Mouse (Mus musculus): ENCODE results near the gene Galr2. TPM values are rescaled to one million over a fixed set of nuclear protein-coding genes. Genes with fewer than 3 reads are reported as not detected.

Galr2 gene
- polyA plus RNA-seq, 1 experiment from 2014 or later: 0.26 TPM

- peaks cover 1% of the 10 kb centered on the region; the same call in 1 of the 2 replicates for H3K36me3 ChIP-seq (ENCODE audit: control insufficient read depth, insufficient read depth, low read length)
- H3K27ac ChIP-seq (ENCODE audit: low read length): no peak overlapping the region
- no peaks in the 10 kb centered on the region for H3K27me3 ChIP-seq (ENCODE audit: control insufficient read depth, insufficient read depth, low read length)
- no peak overlapping the region for H3K4me3 ChIP-seq (replicated peaks; ENCODE audit: low read length)
- peak overlapping the region; percentile 35; the same call in 1 of the 2 replicates for H3K9ac ChIP-seq (ENCODE audit: low read length)
- peak; percentile 39; the same call in 1 of the 2 replicates for ATAC-seq (ENCODE audit: insufficient read depth, low FRiP score)
- WGBS: 27% methylated on average over 5 of the region's 5 CpGs
- H3K9me3 ChIP-seq (replicated peaks; ENCODE audit: control insufficient read depth, low read length): no peaks in the 10 kb centered on the region
- H3K4me1 ChIP-seq (ENCODE audit: control insufficient read depth, insufficient read depth, low read length): peaks cover 15% of the 10 kb centered on the region
- H3K4me2 ChIP-seq (ENCODE audit: low read depth, low read length): no peak overlapping the region
Measured at GRCm38 (mm10) chr11:116294319-116294718, 13.6 kb downstream of the Galr2 start.

GRCm38 (mm10) chr11:116296191-116296734 is 15.5 kb downstream of the Galr2 start:
- Histone ChIP-seq H3K9ac (ENCODE audit: low read length) (no peak overlapping the region), H3K36me3 (ENCODE audit: control insufficient read depth, insufficient read depth, low read length) (peaks cover 8% of the 10 kb centered on the region; the same call in 1 of the 2 replicates)
- 86% methylated on average over 8 of the region's 8 CpGs for WGBS

GRCm38 (mm10) chr11:116297017-116297416 is 16.3 kb downstream of the Galr2 start:
- Histone ChIP-seq H3K27ac (ENCODE audit: low read length) (no peak overlapping the region), H3K9me3 (replicated peaks; ENCODE audit: control insufficient read depth, low read length) (no peaks in the 10 kb centered on the region), H3K36me3 (ENCODE audit: control insufficient read depth, insufficient read depth, low read length) (peaks cover 8% of the 10 kb centered on the region), H3K4me3 (replicated peaks; ENCODE audit: low read length) (no peak overlapping the region), H3K27me3 (ENCODE audit: control insufficient read depth, insufficient read depth, low read length) (no peaks in the 10 kb centered on the region), H3K4me1 (ENCODE audit: control insufficient read depth, insufficient read depth, low read length) (peaks cover 7% of the 10 kb centered on the region), H3K9ac (ENCODE audit: low read length) (no peak overlapping the region), H3K4me2 (ENCODE audit: low read depth, low read length) (no peak overlapping the region)
- no peak for ATAC-seq (ENCODE audit: insufficient read depth, low FRiP score)
- 51% methylated on average over 3 of the region's 3 CpGs for WGBS

More at GRCm38 (mm10) chr11:116296191-116296734, 15.5 kb downstream of the Galr2 start:
- Histone ChIP-seq H3K4me2 (ENCODE audit: low read depth, low read length) (no peak overlapping the region), H3K27ac (ENCODE audit: low read length) (no peak overlapping the region), H3K4me1 (ENCODE audit: control insufficient read depth, insufficient read depth, low read length) (peaks cover 7% of the 10 kb centered on the region), H3K9me3 (replicated peaks; ENCODE audit: control insufficient read depth, low read length) (no peaks in the 10 kb centered on the region), H3K4me3 (replicated peaks; ENCODE audit: low read length) (no peak overlapping the region), H3K27me3 (ENCODE audit: control insufficient read depth, insufficient read depth, low read length) (no peaks in the 10 kb centered on the region)
- ATAC-seq (ENCODE audit: insufficient read depth, low FRiP score): no peak

GRCm38 (mm10) chr11:116298221-116298620 is 17.5 kb downstream of the Galr2 start:
- Histone ChIP-seq H3K4me2 (ENCODE audit: low read depth, low read length) (no peak overlapping the region), H3K36me3 (ENCODE audit: control insufficient read depth, insufficient read depth, low read length) (peaks cover 17% of the 10 kb centered on the region), H3K27ac (ENCODE audit: low read length) (no peak overlapping the region), H3K27me3 (ENCODE audit: control insufficient read depth, insufficient read depth, low read length) (no peaks in the 10 kb centered on the region), H3K9me3 (replicated peaks; ENCODE audit: control insufficient read depth, low read length) (no peaks in the 10 kb centered on the region), H3K4me1 (ENCODE audit: control insufficient read depth, insufficient read depth, low read length) (peaks cover 7% of the 10 kb centered on the region), H3K9ac (ENCODE audit: low read length) (no peak overlapping the region), H3K4me3 (replicated peaks; ENCODE audit: low read length) (no peak overlapping the region)
- no peak for ATAC-seq (ENCODE audit: insufficient read depth, low FRiP score)
- 90% methylated on average over 11 of the region's 11 CpGs for WGBS

DNA sequence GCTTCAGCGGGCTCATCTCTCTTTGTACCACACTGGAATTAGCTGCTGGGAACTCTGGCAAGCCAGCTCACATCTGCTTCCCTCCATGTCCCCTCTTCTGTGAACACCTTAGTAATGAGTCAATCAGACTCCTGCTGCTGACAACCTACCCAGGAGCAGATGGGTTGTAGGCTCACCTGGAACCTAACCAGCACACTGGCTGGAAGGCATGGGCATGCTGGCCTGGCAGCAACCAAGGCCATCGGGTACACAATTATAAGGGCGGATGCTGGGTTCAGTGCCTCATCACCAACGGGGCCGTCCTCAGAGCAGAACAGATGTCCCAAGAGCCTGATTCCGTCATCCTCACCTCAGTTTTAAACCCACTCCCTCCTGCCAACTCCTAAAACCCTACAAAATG is 17.9 kb downstream of the Galr2 start:
- H3K27ac ChIP-seq (ENCODE audit: low read length): no peak overlapping the region
- WGBS: 94% methylated on average over 6 of the region's 6 CpGs
- no peaks in the 10 kb centered on the region for H3K9me3 ChIP-seq (replicated peaks; ENCODE audit: control insufficient read depth, low read length)
- peaks cover 7% of the 10 kb centered on the region for H3K4me1 ChIP-seq (ENCODE audit: control insufficient read depth, insufficient read depth, low read length)
- H3K4me2 ChIP-seq (ENCODE audit: low read depth, low read length): no peak overlapping the region
- H3K27me3 ChIP-seq (ENCODE audit: control insufficient read depth, insufficient read depth, low read length): no peaks in the 10 kb centered on the region
- H3K9ac ChIP-seq (ENCODE audit: low read length): no peak overlapping the region
- H3K4me3 ChIP-seq (replicated peaks; ENCODE audit: low read length): no peak overlapping the region
- ATAC-seq (ENCODE audit: insufficient read depth, low FRiP score): no peak
- H3K36me3 ChIP-seq (ENCODE audit: control insufficient read depth, insufficient read depth, low read length): peaks cover 21% of the 10 kb centered on the region

- Histone ChIP-seq H3K9ac (ENCODE audit: low read length) (no peak overlapping the region), H3K4me1 (ENCODE audit: control insufficient read depth, insufficient read depth, low read length) (peaks cover 4% of the 10 kb centered on the region), H3K36me3 (ENCODE audit: control insufficient read depth, insufficient read depth, low read length) (peaks cover 26% of the 10 kb centered on the region), H3K4me2 (ENCODE audit: low read depth, low read length) (peak overlapping the region; percentile 87), H3K9me3 (replicated peaks; ENCODE audit: control insufficient read depth, low read length) (no peaks in the 10 kb centered on the region), H3K27ac (ENCODE audit: low read length) (no peak overlapping the region), H3K27me3 (ENCODE audit: control insufficient read depth, insufficient read depth, low read length) (no peaks in the 10 kb centered on the region), H3K4me3 (replicated peaks; ENCODE audit: low read length) (peak overlapping the region; percentile 71)
- no peak for ATAC-seq (ENCODE audit: insufficient read depth, low FRiP score)
- 94% methylated on average over 2 of the region's 2 CpGs for WGBS
Measured at GRCm38 (mm10) chr11:116305423-116305822, 24.7 kb downstream of the Galr2 start.

GRCm38 (mm10) chr11:116306126-116306982 is 25.6 kb downstream of the Galr2 start:
- Histone ChIP-seq H3K9ac (ENCODE audit: low read length) (peak overlapping the region; percentile 90), H3K4me2 (ENCODE audit: low read depth, low read length) (peak overlapping the region; percentile 87), H3K27me3 (ENCODE audit: control insufficient read depth, insufficient read depth, low read length) (no peaks in the 10 kb centered on the region), H3K4me3 (replicated peaks; ENCODE audit: low read length) (peak overlapping the region; percentile 71), H3K36me3 (ENCODE audit: control insufficient read depth, insufficient read depth, low read length) (peaks cover 25% of the 10 kb centered on the region; the same call in 1 of the 2 replicates), H3K4me1 (ENCODE audit: control insufficient read depth, insufficient read depth, low read length) (peaks cover 7% of the 10 kb centered on the region), H3K27ac (ENCODE audit: low read length) (peak overlapping the region; percentile 33; the same call in 1 of the 2 replicates), H3K9me3 (replicated peaks; ENCODE audit: control insufficient read depth, low read length) (no peaks in the 10 kb centered on the region)
- WGBS: 1% methylated on average over 53 of the region's 53 CpGs
- ATAC-seq (ENCODE audit: insufficient read depth, low FRiP score): peak; percentile 94

DNA sequence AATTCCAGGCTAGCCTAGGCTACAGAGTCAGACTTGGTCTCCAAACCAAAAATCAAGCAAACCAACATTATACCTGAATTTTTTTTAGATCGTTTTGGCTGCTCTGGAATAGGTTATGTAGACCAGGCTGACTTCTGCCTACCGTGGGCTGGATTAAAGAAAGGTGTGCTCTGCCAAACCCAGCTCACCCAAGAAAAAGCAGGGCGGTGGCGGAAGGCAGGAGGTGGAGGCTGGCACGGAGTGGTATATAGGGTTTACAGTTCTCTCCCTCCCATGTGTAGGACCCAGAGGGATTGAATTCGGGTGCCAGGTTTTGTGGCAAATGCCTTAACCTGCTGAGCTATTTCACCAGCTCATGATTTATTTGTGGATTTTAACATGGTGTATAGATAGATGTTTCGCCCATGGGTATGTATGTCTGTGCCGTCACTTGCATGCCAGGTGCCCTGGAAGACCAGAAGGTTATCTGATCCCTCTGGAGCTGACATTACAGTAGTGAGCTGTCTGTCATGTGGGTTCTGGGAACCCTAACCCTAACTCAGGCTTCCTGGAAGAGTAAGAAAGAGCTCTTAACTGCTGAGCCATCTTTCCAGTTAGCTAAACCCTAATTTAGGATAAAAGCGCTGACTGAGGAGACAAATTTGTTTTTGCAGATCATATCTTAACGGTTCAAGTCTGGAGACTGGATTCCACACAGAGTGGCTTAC is 26.4 kb downstream of the Galr2 start, which contains the start of gene Exoc7:
TSS of gene Exoc7 (minus strand) at position 215 of the 707 bp plus-strand sequence.
- 81% methylated on average over 10 of the region's 10 CpGs for WGBS
- Histone ChIP-seq H3K27me3 (ENCODE audit: control insufficient read depth, insufficient read depth, low read length) (no peaks in the 10 kb centered on the region), H3K9ac (ENCODE audit: low read length) (peak within 1 kb of the TSS; percentile 90), H3K4me1 (ENCODE audit: control insufficient read depth, insufficient read depth, low read length) (peaks cover 15% of the 10 kb centered on the region), H3K4me2 (ENCODE audit: low read depth, low read length) (peak within 1 kb of the TSS; percentile 87), H3K9me3 (replicated peaks; ENCODE audit: control insufficient read depth, low read length) (no peaks in the 10 kb centered on the region), H3K4me3 (replicated peaks; ENCODE audit: low read length) (peak within 1 kb of the TSS; percentile 71), H3K27ac (ENCODE audit: low read length) (peak within 1 kb of the TSS; percentile 33; the same call in 1 of the 2 replicates), H3K36me3 (ENCODE audit: control insufficient read depth, insufficient read depth, low read length) (peaks cover 23% of the 10 kb centered on the region; the same call in 1 of the 2 replicates)
- peak; percentile 8; the same call in 1 of the 2 replicates for ATAC-seq (ENCODE audit: insufficient read depth, low FRiP score)
